Mouse (Mus musculus) liver, embryonic 14.5 days (tissue): ENCODE data around the gene Scn1b. TPM values are rescaled to one million over a fixed set of nuclear protein-coding genes. Genes with fewer than 3 reads are reported as not detected.

Experiments
- ATAC-seq: fragments of 200-750 bp; cut with Nextera tagmentation; 2 replicates; pipeline ENCODE4 v1.8.0; 2017; ENCODE audit warnings: moderate number of reproducible peaks, mild to moderate bottlenecking, moderate library complexity; ENCODE audit not compliant: insufficient read depth
- DNase-seq, 3 experiments: peaks; one replicate each; pipeline ENCODE4 v3.0.0-alpha.2; 2012 to 2013; ENCODE audit warnings: low read depth in 3 of 3, low spot score in 3 of 3
- H3K27ac ChIP-seq: fragments of 300-500 bp; sonication (generic); 2 replicates; pipeline ENCODE4 v1.5.1; 2014; ENCODE audit warnings: moderate library complexity, mild to moderate bottlenecking, control low read depth, inconsistent platforms
- H3K27me3 ChIP-seq: fragments of 300-500 bp; sonication (generic); 2 replicates; pipeline ENCODE4 v1.6.1; 2014; ENCODE audit warnings: mild to moderate bottlenecking, low read length, moderate library complexity; ENCODE audit not compliant: control insufficient read depth, insufficient read depth
- H3K36me3 ChIP-seq: fragments of 300-500 bp; sonication (generic); replicated peaks from 2 replicates; pipeline ENCODE4 v1.6.1; 2014; ENCODE audit warnings: low read depth; ENCODE audit not compliant: control insufficient read depth, insufficient read depth
- H3K4me1 ChIP-seq, 2 experiments: fragments of 200-500 bp in 1 of 2; fragments of 300-500 bp in 1 of 2; sonication (generic) in 1 of 2; replicated peaks; 2 replicates each; pipeline ENCODE4 v1.6.1; 2012 to 2014; ENCODE audit warnings: antibody characterized with exemption in 1 of 2, inconsistent platforms in 1 of 2, low read length in 1 of 2; ENCODE audit not compliant: control insufficient read depth in 2 of 2, insufficient read depth in 2 of 2
- H3K4me2 ChIP-seq: fragments of 300-500 bp; sonication (generic); 2 replicates; pipeline ENCODE4 v1.6.1; 2014; ENCODE audit warnings: low read depth, mild to moderate bottlenecking, control low read depth, moderate library complexity
- H3K4me3 ChIP-seq, 2 experiments: fragments of 200-500 bp in 1 of 2; fragments of 300-500 bp in 1 of 2; sonication (generic) in 1 of 2; 2 replicates each; pipeline ENCODE4 v1.5.1; 2012 to 2014; ENCODE audit warnings: low read depth in 2 of 2, low read length in 2 of 2, mild to moderate bottlenecking in 2 of 2, control low read depth in 1 of 2, inconsistent platforms in 1 of 2, moderate library complexity in 1 of 2; ENCODE audit not compliant: insufficient read depth in 1 of 2
- H3K9ac ChIP-seq: fragments of 300-500 bp; sonication (generic); replicated peaks from 2 replicates; pipeline ENCODE4 v1.6.1; 2014; ENCODE audit warnings: mild to moderate bottlenecking, control low read depth, moderate library complexity
- H3K9me3 ChIP-seq: fragments of 300-500 bp; sonication (generic); 2 replicates; pipeline ENCODE4 v1.6.1; 2016; ENCODE audit warnings: low read length, mixed read lengths; ENCODE audit not compliant: control insufficient read depth
- CTCF ChIP-seq: IDR thresholded peaks from 2 replicates; pipeline ENCODE4 v1.5.1; 2016; ENCODE audit warnings: antibody characterized with exemption, low read depth, control low read depth
- EP300 ChIP-seq: IDR thresholded peaks from 2 replicates; pipeline ENCODE4 v1.6.1; 2016; ENCODE audit warnings: antibody characterized with exemption, low read depth
- WGBS: fragments of 180-500 bp; shearing (Covaris S2); extraction: QIAGEN DNeasy Blood & Tissue Kit; methylation state at CpG from one replicate; pipeline ENCODE4 v1.1.7; 2014; ENCODE audit not compliant: insufficient replicate concordance; 5-methylcytosine and 5-hydroxymethylcytosine counted together
- polyA plus RNA-seq, 2 experiments: library from polyadenylated mRNA; depleted of rRNA in 1 of 2; stranded (reverse) in 1 of 2; unstranded in 1 of 2; fragments of >200 nt; fragmentation: Nextera tagmentation in 1 of 2; extraction: Ambion mirVana in 1 of 2; gene quantifications; 2 replicates each; pipeline versions ENCODE4 v1.2.1 to v1.2.3; 2012 to 2014

Scn1b gene
- polyA plus RNA-seq, 2 experiments: 0.52 to 1.0 TPM

DNA sequence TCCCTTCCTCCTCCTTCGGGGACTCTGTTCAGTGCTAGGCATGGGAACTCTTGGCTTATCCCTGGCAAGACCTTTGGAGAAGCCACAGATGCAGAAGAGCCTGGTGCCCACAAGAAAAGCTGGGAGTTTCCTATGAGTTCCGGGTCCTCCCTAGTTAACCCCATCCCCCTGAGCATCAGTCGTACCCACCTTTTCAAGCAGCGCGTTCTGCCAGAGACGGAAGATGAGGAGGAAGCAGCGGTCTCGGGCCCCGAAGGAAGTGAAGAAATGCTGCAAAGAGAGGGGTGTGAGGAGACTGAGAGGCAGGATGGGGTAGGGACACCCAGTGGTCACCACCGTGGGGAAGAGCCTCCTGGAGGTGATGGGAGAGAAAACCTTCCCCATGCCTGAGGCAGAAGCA, 14.1 kb upstream of the Scn1b start:
- DNase-seq: no peak
- WGBS: 82% methylated on average over 10 of the region's 10 CpGs
- Histone ChIP-seq H3K27me3 (no peaks in the 10 kb centered on the region), H3K4me3 (no peak overlapping the region), H3K9ac (no peak overlapping the region), H3K27ac (no peak overlapping the region), H3K9me3 (no peaks in the 10 kb centered on the region), H3K4me2 (no peak overlapping the region), H3K36me3 (peaks cover 14% of the 10 kb centered on the region), H3K4me1 (no peaks in the 10 kb centered on the region)
- ATAC-seq: no peak
- no peak for TF ChIP-seq CTCF
- no peak for TF ChIP-seq EP300

DNA sequence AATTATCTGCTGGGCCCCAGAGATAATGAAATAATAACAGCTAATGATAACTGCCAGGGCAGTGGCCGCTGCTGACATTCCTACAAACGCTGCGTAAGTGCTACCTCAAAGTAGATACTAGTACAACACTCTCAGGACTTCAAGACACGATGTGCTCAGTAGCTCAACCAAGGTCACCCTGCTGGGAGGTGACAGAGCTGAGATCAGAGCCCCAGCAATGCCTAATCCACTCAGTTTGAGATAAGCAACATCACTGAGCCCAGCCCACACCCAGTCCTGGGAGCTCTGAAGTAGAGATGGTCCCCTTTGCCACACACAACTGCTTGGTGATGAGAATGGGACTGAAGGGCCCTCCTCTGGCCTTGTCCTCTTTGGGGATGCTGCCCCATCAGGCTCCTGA, 13.5 kb upstream of the Scn1b start:
- Histone ChIP-seq H3K9ac (no peak overlapping the region), H3K27me3 (no peaks in the 10 kb centered on the region), H3K4me1 (no peaks in the 10 kb centered on the region), H3K36me3 (peaks cover 14% of the 10 kb centered on the region), H3K9me3 (no peaks in the 10 kb centered on the region), H3K4me3 (no peak overlapping the region), H3K27ac (no peak overlapping the region), H3K4me2 (no peak overlapping the region)
- ATAC-seq (no peak), DNase-seq (no peak)
- 75% methylated on average over 4 of the region's 4 CpGs for WGBS
- TF ChIP-seq CTCF (no peak), EP300 (no peak)

DNA sequence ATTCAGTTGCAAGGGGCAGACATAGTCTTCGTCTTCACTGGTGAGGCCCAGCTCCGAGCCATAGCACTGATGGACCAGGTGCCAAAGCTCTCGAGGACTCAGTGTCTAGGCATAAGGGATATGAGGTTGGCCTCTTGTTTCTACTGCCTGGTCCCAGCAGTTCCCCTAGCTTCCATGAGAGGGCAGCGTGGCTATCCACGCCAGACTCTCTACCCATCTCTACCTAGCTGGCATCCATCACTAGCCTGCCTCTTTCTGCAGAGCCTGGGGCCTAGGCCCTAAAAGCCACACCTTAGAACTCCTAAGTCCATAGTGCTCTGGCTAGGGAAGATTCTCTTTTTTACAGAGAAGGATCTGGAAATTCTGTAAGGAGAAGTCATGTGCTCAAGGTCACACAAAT, 13.0 kb upstream of the Scn1b start:
- TF ChIP-seq EP300: no peak
- TF ChIP-seq CTCF: peak; percentile 80
- Histone ChIP-seq H3K36me3 (peaks cover 14% of the 10 kb centered on the region), H3K27ac (no peak overlapping the region), H3K9ac (no peak overlapping the region), H3K27me3 (no peaks in the 10 kb centered on the region), H3K9me3 (no peaks in the 10 kb centered on the region), H3K4me2 (no peak overlapping the region), H3K4me1 (no peaks in the 10 kb centered on the region), H3K4me3 (no peak overlapping the region)
- ATAC-seq: no peak
- no peak for DNase-seq
- 50% methylated on average over 5 of the region's 5 CpGs for WGBS

DNA sequence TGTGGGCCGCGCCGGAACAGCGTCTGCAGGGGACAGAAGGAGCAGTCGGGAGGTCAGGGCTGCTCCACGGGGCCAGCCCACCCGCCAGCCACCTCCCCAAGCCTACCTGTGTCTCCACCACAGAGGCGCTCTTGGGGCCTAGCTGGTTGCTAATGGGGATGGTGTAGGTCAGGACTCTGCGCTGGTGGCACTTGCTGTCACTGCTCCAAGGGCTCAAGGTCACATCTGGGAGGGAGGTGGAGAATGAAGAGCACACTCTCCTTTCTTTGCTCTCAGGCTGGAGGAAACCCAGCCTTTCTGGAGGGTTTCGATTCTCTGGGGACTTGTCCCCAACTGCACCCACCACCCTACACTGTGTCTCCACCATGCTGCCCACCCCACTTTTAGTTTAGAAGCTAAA, 8.9 kb upstream of the Scn1b start:
- H3K9ac ChIP-seq: no peak overlapping the region
- H3K9me3 ChIP-seq: no peaks in the 10 kb centered on the region
- TF ChIP-seq EP300: no peak
- no peak for TF ChIP-seq CTCF
- ATAC-seq (no peak), DNase-seq (no peak)
- peaks cover 13% of the 10 kb centered on the region for H3K36me3 ChIP-seq
- WGBS: 90% methylated on average over 10 of the region's 10 CpGs
- no peak overlapping the region for H3K4me2 ChIP-seq
- no peaks in the 10 kb centered on the region for H3K27me3 ChIP-seq
- H3K4me3 ChIP-seq: no peak overlapping the region
- H3K4me1 ChIP-seq: no peaks in the 10 kb centered on the region
- H3K27ac ChIP-seq: no peak overlapping the region

DNA sequence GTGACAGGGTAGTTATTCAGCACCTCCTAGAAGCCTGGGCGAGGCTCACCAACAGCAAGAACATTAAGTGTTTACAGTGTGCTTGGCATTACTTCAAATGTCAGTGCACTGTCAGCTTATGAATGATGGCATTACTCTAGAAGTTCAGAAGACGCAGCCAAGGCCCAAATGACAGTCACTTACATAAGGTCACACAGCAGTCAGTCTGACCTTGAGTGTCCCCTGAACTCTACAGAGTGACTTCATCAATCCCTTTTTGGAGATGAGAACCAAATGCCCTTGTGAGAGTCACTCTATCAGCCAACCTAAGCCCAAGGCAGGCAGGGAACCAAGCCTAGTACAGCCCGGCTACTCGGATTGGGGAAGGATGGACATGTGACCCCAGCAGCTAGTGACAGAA, 5.1 kb upstream of the Scn1b start:
- H3K9me3 ChIP-seq: no peaks in the 10 kb centered on the region
- 69% methylated on average over 4 of the region's 4 CpGs for WGBS
- peaks cover 8% of the 10 kb centered on the region for H3K27me3 ChIP-seq
- H3K36me3 ChIP-seq: peaks cover 12% of the 10 kb centered on the region
- H3K4me3 ChIP-seq: no peak overlapping the region
- H3K4me1 ChIP-seq: 0 out of 4 replicates have a peak, but pooled peaks cover 0 to 2% of the 10 kb centered on the region in 2 experiments
- no peak overlapping the region for H3K27ac ChIP-seq
- ATAC-seq (no peak), DNase-seq (no peak)
- TF ChIP-seq EP300 (no peak), CTCF (no peak)
- no peak overlapping the region for H3K9ac ChIP-seq
- H3K4me2 ChIP-seq: no peak overlapping the region
